Mouse (Mus musculus): Measurements from ENCODE around the gene Uchl3. TPM values are rescaled to one million over a fixed set of nuclear protein-coding genes. Genes with fewer than 3 reads are reported as not detected.

The Uchl3 gene
- total RNA-seq (2021) = 10 to 100 TPM; 55.3 to 57.6 TPM
- long read RNA-seq, experiment 1, partial matches to known transcripts = 5 of 103 reads
- long read RNA-seq, experiment 1, other reads (novel, unspliced or antisense) = 98 of 103 reads
- long read RNA-seq, experiment 2, partial matches to known transcripts = 2 of 76 reads
- long read RNA-seq, experiment 2, other reads (novel, unspliced or antisense) = 71 of 76 reads

DNA sequence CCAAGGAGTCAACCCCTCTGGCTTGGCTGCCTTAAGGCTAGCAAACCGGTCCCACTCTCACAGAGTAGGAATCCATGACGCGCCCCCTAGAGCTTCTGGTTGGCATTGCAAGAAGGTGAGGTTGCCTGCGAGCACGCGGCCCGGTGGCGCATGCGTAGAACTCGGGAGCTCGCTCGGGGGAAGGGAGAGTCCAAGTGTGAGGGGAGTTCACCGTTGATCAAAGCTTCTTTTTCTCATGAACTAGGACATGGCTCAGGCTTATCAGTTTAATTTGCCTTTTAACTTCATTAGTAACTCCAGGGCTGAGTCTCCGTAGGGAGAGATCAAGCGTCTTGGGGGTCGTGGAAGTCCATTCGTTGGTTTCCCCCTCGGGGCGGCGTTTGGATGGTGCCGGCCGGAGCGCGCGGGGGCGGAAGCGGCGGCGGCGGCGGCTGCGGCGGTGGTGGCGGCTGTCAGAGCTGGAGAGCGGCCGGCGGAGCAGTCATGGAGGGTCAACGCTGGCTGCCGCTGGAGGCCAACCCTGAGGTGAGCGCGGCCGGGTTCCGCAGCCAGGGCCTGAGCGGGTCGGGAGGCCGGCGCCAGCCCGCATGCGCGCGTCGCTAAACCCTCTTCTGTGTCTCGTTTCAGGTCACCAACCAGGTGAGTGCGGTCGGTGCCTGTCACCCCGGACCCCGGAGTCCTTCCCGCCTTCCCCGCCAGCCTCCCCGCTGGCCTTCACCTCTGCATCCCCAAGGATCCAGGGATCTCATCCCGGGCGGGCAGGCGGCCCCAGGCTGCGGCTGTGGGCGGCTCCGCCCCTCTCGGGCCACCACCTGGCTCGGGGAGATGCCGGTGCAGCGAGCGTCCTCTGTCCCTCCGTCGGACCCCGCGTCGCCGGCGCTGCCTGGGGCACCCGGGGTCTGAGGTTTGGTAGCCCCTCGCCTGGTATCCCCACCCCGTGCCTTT is at the start of gene Uchl3:
Uchl3 (plus strand) TSS at position 387 of the 945 bp plus-strand sequence.
- intact Hi-C loops (cut with DNase I) = loop anchor here (5.0 kb wide), 1 partner anchor 137 kb away; no protein-coding TSS in a partner anchor
- DNase-seq (ENCODE audit: low spot score in 2 of 2) = peak; percentile 97 to 98

DNA sequence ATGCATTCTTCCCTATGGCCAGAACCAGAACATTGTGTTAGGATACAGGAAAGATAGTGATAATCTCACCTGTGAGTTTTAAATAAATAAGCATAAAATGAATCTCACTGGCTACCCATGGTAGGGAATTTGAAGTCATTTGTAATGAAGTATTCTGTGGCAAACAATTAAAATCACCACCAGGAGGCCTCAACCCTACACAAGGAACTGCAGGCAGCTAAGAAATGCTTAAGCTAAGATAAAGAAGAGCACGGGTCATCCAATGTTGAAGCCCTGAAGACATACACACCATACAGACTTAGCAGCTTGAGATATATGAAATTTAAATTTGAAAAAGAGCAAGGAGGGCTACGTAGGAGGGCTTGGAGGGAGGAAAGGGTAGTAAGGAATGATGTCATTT is 47.9 kb upstream of the Uchl3 start:
- DNase-seq (ENCODE audit: low spot score in 2 of 2) = no peak
- intact Hi-C loops (cut with DNase I) = loop anchor here (10.0 kb wide), 1 partner anchor 141 kb away; no protein-coding TSS in a partner anchor

DNA sequence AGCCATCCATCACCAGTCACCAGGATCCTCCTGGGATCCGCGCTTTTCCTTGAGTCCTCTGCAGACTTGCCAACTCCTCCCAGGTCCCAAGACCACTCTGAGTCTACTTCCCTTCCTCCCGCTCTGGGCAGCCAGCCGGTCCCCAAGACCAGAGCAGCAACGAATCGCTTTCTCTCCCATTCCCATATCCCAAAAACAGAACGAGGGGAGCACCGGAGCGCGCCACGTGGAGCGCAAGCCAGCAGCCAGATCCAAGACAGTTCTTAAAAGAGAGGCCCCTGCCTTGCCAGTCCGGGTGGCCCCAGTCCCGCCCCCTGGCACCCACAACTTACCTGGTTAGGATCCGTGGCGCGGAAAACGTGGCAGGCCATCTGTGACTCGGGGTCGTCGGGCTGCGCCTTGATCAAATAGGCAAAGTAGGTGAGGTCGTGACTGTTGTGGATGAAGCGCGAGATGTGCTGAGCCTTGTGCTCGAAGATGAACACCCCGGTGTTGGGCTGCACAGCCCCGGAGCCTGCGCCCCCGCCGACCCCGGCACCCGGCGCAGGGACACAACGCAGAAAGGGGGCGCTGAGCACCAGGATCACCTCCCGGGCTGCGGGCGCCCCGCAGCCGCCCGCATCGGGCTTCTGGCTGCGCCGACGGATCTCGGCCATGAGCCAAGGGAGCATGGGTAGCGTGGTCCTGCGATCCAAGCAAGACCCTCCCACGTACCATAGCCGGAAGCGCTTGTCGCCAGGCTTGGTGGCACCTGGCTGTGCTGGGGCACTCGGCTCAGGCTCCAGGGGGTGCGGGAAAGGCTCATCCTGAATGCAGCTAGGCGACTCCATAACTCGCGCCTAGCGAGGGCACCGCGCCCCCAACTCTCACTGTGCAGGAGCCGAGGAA is 45.9 kb upstream of the Uchl3 start:
- intact Hi-C loops (cut with DNase I) = loop anchor here (2.0 to 10.0 kb wide), 2 partner anchors 91 to 143 kb away; no protein-coding TSS in a partner anchor
- DNase-seq (ENCODE audit: low spot score in 2 of 2) = peak; percentile 5 to 6

DNA sequence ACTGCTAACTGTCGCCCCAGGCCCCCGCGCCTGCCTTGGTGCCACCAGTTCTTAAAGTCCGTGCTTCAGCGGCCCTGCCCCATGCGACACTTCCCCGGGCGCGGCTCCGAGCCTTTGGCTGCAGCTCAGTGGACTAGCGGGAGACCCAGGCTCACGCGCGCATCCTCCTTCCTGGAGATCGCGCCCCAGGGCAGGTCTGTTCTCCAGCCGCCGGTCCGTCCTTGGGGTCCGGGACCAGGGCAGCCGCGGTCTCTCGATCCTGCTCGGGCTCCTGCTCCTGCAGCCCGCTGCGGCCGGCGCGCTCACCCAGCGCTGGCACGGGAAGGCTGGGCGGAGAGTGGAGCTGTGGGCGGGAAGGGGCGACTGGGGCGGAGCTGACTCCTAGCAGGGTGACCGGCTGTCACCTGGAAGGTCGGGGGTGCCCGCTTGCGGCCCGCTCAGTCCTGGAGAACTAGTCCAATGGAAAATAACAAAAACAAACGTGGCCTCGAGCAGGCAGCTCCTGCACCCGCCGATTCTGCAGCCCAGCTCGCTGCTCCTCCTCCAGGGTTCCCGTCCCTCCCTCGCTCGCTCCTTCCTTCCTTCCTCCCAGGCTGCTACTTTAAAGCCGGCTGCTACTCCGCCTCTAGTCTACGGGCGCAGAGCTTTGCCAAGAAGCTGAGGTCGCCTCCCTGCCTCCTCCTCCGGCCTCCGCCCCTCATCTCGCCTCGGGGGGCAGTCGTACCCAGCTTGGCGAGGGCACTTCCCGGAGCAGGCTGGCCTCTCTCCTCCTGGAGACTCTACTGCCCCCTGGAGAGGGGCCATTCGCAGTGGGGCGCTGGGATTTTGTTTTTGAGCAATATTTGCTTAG is 45.0 kb upstream of the Uchl3 start, which contains the start of gene Tbc1d4:
Tbc1d4 (minus strand) TSS at position 673 of the 850 bp plus-strand sequence.
- DNase-seq (ENCODE audit: low spot score in 2 of 2) = peak; percentile 37 to 56
- intact Hi-C loops (cut with DNase I) = loop anchor here (2.0 to 10.0 kb wide), 2 partner anchors 92 to 144 kb away; no protein-coding TSS in a partner anchor

DNA sequence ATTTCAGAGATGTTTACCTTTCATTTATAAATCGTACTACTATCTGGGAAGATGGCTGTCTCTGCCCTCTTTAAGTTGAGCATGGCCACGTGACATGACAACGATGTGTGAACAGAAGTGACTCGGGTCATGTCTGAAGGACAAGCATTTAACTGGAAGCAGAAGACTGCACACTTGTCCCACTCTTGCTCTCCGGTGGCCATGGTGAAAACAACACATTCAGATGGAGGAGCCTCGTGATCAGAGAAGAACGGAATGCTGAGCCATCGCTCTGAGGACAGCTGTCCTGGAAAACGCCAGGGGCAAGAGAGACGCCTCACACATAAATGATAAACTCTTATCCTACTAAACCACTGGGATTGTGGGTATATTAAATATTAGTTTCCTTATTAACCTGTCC is 43.1 kb upstream of the Uchl3 start:
- no peak for DNase-seq (ENCODE audit: low spot score in 2 of 2)
- intact Hi-C loops (cut with DNase I) = no loop called here

DNA sequence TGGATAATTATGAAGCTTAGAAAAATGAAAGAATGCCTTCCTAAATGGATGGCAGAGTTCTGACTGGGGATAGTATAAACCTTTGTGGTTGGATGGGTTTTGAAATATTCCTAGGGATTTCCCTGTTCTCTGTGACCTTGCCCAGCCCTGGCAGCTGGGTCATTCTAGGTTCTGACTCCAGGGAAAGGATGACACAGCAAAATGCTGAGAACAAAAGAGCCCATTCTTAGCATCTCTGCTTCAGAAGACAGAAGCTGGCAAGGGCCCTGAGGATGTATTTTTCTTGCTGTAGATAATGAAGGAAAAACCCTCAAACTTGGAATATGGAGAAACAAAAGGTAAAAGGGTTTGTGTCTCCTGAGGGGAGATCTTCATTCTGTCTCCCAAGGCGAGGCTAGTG is 40.6 kb upstream of the Uchl3 start:
- intact Hi-C loops (cut with DNase I) = no loop called here

DNA sequence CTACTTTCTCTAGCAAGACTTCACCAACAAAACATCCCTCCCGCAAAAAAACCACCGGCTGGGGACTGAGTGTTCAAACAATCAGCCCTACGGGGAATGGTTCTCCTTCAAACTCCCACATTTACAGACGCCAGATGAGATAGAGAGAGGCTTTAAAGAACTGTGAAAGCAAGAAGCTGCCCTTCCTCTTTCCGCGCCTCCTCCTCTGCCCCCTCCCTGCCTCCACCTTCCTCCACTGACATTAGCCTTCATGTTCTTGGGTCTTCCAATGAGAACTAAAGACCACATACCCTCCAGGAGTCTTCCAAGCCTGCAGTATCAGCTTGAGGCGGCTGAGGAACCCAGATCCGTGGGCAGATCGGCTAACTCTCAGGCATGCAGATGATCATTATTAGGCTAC is 37.6 kb upstream of the Uchl3 start:
- no peak for DNase-seq (ENCODE audit: low spot score in 2 of 2)

More for the DNA sequence above, 40.6 kb upstream of the Uchl3 start:
- DNase-seq (ENCODE audit: low spot score in 2 of 2) = no peak

DNA sequence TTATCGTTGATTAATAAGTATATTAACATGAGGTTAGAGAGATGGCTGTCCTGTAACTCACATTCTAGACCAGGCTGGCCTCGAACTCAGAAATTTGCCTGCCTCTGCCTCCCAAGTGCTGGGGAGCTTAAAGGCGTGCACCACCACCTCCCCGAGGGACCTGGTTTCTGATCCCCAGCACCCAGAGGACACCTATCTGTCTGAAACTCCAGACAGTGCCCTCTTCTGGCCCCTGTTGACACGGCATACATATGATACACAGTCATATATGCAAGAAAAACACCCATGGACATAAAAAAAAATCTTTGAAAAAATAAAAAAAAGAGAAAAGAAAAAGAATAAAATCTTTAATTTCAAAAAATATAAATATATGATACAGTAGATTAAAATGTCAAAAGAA is 36.1 kb upstream of the Uchl3 start:
- intact Hi-C loops (cut with DNase I) = no loop called here
- DNase-seq (ENCODE audit: low spot score in 2 of 2) = no peak

More for the DNA sequence above, 37.6 kb upstream of the Uchl3 start:
- intact Hi-C loops (cut with DNase I) = no loop called here

DNA sequence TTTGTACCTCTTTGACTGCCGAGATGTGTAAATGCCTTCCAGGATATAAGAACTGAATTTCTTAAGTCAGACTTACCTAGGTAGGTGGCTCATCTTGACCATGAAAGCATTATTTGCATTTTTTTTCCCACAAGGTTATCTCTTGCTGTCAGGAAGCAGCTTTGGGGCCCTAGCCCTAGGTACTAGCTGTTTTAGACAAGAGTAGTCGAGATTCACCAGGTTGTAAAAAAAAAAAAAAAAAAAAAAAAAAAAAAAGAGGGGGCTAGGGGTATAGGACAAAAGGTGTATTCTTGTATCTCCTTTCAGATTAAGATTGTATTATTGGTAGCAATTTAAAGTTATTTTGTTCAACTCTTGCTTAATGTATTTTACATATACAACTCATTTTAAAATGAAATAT is 23.2 kb upstream of the Uchl3 start:
- intact Hi-C loops (cut with DNase I) = no loop called here
- no peak for DNase-seq (ENCODE audit: low spot score in 2 of 2)

DNA sequence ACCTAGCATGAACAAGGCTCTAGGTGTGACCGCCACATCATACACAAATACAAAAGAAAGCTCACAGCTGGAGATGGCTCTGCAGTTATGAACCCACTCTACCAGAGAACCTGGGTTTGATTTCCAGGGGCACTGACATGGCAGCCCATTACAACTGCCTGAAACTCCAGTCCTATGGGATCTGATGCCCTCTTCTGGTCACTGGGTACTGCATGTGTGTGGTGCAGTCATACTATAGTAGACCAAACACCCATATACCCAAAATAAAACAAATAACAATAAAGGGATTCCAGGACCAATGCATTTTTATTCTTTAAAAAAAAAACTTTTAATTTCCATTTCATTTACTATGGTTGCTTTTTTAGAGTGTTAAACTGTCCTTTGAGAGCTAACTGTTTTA is 18.0 kb upstream of the Uchl3 start:
- intact Hi-C loops (cut with DNase I) = no loop called here
- DNase-seq (ENCODE audit: low spot score in 2 of 2) = no peak

DNA sequence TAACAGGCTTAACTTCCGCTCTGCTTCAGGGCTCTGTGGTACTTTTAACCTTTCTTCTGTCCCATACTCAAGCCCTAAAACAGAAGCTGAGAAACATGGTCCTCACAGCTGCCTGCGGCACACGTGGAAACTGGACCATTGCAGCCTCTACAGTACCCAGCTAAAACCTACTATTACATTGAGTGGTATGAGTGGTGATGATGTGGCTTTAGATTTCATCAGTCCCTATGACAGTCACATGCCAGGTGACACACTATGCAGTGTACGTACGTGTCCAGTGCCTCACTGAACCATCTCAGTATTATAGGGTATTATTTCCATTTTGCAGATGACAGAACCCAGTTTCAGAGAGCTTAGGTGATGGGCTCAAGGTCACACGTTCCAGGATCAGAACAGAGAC is 16.4 kb upstream of the Uchl3 start:
- intact Hi-C loops (cut with DNase I) = no loop called here
- no peak for DNase-seq (ENCODE audit: low spot score in 2 of 2)

DNA sequence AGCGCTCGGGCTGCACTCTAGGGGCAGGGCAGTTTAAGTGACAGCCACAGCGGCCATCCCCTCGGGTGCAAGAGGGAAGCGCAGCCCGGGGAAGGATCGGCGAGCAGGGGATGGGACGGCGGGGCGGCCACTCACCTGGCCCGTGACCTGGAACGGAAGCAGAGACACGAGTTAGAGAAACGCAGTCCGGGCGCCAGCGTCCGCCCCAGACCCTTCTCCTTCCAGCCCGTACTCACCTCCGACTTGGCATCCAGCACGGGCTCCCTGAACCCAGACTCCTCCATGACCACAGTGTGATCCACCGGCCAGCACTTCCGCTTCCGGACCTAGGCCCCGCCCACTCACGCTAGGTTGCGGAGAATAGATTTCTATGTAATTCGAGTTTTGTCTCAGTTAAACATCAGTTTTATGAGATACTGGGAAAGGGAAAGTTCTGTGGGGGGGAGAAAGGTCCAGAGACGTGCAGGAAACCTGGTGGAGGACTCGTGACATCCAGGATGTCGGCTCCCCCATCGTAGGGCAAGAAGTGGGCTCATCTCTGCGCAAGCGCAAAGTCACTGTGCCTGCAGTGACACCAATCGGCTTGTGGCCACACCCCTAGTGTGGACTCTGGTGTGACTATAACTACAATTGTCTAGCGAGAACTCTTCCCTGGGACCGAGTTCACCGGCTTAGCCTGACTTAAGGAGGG is 13.5 kb upstream of the Uchl3 start, which contains the start of gene Commd6:
Commd6 (minus strand) TSS at position 534 of the 691 bp plus-strand sequence.
- intact Hi-C loops (cut with DNase I) = no loop called here

DNA sequence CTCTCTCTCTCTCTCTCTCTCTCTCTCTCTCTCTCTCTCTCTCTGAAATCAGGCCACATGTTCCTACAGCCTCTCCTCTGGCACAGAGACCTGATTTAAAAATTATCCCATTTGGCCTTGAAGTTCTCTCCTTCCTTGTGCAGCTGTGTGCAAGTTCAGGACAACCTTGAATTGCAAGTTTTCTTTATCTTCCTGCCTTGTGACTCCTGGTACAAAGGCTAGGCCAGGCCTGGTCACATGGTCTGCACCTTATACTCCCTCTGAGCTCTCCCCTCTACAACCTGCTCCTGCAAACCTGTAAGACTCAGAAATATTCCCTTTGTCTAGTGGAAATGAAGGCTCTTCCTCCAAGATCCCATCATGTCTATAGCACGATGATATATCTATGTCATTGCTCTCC is 8.8 kb upstream of the Uchl3 start:
- intact Hi-C loops (cut with DNase I) = no loop called here
- DNase-seq (ENCODE audit: low spot score in 2 of 2) = no peak

More for the DNA sequence above, 13.5 kb upstream of the Uchl3 start, which contains the start of gene Commd6:
- DNase-seq (ENCODE audit: low spot score in 2 of 2) = peak; percentile 92 to 94

DNA sequence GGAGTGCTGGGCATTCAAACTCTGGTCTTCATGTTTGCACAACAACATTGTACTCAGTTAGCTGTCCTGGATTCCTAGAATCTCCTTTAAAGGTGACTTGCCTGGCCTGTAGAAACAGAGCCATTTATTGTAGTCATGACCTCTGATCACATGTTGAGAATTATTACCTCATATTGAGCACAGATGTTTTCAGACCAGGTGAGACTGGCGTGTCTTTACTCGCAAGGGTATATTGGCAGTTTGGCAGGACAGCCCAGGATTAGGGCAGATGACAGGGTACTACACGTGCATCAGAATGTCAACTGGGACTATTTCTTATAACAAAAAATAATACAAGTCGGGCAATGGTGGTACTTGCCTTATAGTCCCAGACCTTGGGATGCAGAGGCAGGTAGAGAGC is 3.2 kb upstream of the Uchl3 start:
- intact Hi-C loops (cut with DNase I) = loop anchor here (5.0 kb wide), 1 partner anchor 133 kb away; no protein-coding TSS in a partner anchor
- no peak for DNase-seq (ENCODE audit: low spot score in 2 of 2)

DNA sequence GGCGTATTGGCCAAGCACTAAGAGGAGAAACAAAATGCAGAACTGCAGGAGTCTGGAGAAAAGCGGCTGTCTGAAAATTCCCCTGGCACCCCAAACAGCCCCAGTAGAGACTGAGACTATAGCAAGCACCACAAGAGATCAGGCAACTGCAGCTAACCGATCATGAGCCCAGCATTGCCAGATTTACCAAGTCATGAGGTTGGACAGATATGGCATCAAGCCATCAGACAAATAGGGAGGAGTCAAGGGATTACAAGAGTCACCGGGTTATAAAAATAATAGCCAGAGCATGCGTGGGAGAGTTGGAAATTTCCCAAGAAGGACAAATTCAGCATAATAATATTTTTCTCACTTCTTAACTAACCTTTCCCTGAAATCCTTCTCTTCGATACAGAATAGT is 1.2 kb upstream of the Uchl3 start:
- intact Hi-C loops (cut with DNase I) = loop anchor here (5.0 kb wide), 1 partner anchor 135 kb away; no protein-coding TSS in a partner anchor
- DNase-seq (ENCODE audit: low spot score in 2 of 2) = no peak

DNA sequence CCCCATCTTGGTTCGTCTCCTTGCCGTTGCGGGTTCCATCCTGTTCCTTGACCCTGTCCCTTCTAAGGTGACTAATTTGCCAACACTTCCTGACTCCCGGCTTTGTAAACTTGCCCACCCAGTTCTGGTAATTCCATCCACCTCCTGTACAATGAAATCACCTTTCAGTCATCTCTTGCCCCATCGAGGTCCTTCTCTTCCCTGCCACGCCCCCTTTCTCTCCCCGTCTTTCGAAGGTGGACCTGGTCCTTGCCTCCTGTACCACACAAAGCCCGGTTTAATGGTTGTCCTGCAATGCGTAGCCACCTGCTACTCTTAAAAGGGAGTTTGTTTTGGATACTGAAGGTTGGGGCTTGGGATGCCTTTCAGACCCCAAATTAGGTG is 751 bp downstream of the Uchl3 start:
- intact Hi-C loops (cut with DNase I) = loop anchor here (5.0 kb wide), 1 partner anchor 137 kb away; no protein-coding TSS in a partner anchor
- no peak for DNase-seq (ENCODE audit: low spot score in 2 of 2)

DNA sequence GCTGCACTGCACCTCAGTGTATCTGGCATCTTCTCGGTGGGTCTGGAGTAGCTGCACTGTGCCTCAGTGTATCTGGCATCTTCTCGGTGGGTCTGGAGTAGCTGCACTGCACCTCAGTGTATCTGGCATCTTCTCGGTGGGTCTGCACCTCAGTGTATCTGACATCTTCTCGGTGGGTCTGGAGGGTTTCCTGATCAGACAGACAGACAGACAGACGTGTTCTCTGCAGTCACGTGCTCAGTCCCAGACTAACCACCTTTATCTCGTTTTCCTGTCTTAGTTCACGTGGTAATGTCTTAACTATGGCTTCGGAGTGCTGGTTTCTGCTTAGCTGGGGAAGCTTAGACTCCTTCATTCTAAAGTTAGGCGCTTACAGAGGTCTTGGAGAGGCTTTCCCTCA is 2.5 kb downstream of the Uchl3 start:
- no peak for DNase-seq (ENCODE audit: low spot score in 2 of 2)
- intact Hi-C loops (cut with DNase I) = no loop called here
